Mouse (Mus musculus) layer of hippocampus, adult 9-10 months (tissue): ENCODE measurements around the gene Olfr1115.
"Not testable (repeated sequence)": the region's sequence is repeated elsewhere in the genome, so short reads cannot be mapped to it uniquely, and the experiment has no call there.

Experiments
- DNase-seq: peaks from one replicate; pipeline ENCODE4 v3.0.0; 2022; ENCODE audit warnings: low spot score

The Olfr1115 gene

DNA sequence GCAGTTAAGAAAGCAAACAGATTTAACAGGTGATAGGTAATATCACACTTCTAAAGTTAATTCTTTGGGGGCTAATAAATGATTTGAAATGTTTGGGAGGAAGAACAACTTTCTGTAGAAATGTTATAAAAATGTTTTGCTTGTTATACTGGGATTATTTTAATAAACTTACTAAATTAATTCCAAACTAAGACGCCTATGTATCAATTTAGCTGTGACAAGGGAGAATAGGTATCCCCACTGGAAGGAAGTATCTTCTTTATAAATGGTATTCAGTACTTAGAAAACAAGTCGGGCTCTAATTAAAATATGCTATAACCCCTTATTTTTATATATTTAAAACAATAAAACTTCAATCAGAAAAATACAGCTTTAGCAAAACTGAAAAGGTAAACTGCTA is at the start of gene Olfr1115:
Olfr1115 (plus strand) TSS at position 301 of the 400 bp plus-strand sequence.
- no peak for DNase-seq

DNA sequence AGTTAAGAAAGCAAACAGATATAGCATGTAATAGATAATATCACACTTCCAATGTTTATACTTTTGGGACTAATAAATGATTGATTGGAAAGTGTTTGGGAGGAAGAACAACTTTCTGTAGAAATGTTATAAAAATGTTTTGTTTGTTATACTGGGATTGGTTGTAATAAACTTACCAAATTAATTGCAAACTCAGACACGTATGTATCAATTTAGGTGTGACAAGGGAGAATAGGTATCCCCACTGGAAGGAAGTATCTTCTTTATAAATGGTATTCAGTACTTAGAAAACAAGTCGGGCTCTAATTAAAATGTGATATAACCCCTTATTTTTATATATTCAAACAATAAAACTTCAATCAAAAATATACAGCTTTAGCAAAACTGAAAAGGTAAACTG is 39.1 kb upstream of the Olfr1115 start, which contains the start of gene Olfr1113:
Olfr1113 (plus strand) TSS at position 301 of the 400 bp plus-strand sequence.
- no peak for DNase-seq

DNA sequence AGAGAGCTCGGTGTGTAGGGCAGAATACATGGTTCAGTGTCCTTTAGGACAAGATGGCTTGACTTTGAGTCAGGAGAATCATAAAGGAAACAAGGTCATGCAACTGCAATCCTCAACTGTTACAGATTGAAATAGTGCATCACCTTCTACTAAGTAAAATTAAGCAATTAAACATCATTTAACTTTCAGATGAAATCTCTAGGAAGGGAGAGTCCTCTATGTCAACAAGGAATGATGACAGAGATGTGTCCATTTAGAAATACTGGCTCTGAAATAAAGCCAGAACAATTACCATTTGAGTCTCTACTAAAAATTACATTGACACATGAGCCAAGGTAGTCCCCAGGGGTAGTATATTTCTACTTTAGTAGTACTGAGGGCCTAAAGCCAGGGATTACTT is 19.4 kb downstream of the Olfr1115 start, which contains the start of gene Olfr1116:
Olfr1116 (plus strand) TSS at position 301 of the 400 bp plus-strand sequence.
- no peak for DNase-seq

GRCm38 (mm10) chr2:87293977-87294376 is 46.2 kb downstream of the Olfr1115 start:
- not testable (repeated sequence) for DNase-seq
